Mouse (Mus musculus) activated CD4-positive, CD25-positive, alpha-beta regulatory T cell, adult 9 weeks (primary cell): ENCODE results near the gene Gipr. TPM values are rescaled to one million over a fixed set of nuclear protein-coding genes. Genes with fewer than 3 reads are reported as not detected.

Source experiments
- polyA plus RNA-seq: library from polyadenylated mRNA; unstranded; fragments of 100-300 nt; shearing (Covaris generic); gene quantifications from one replicate; pipeline ENCODE4 v1.2.1, GENCODE M21; 2017

Gipr gene
- not detected for polyA plus RNA-seq

DNA sequence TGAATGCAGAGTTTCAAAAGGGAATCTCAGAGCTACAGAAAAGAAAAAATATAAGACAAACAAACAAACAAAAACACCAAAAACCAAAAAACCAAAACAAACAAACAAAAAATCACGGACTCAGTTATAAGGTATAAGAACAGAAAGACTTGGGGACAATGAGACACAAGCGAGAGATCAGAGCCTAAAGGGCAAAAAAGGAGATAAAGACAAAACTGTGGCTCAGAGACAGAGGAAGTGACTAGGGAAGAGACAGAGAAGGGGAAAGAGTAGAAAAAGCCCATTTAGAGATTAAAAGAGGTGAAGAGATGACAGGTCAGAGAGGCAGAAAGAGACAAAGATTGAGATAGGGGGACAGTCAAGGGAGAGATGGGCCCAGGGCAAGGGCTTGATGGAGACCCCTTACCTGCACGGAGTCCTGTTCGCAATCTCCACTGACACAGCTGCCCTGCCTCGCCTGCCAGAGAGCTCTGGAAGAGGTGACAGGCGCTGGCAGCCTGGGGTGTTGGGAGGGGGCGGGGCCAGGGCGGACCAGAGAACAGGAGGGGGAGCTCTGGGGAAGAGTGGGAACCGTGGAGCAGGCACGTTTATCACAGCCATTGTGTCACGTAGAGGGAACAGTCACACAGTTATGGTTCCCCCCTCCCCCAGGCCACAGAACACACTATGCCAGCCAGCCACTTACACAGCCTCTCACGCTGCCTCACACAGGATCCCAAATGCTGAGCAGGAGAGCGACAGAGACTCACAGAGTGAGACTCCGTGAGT is at the start of gene Gipr:
Gipr (minus strand) TSS at position 472 of the 768 bp plus-strand sequence.

DNA sequence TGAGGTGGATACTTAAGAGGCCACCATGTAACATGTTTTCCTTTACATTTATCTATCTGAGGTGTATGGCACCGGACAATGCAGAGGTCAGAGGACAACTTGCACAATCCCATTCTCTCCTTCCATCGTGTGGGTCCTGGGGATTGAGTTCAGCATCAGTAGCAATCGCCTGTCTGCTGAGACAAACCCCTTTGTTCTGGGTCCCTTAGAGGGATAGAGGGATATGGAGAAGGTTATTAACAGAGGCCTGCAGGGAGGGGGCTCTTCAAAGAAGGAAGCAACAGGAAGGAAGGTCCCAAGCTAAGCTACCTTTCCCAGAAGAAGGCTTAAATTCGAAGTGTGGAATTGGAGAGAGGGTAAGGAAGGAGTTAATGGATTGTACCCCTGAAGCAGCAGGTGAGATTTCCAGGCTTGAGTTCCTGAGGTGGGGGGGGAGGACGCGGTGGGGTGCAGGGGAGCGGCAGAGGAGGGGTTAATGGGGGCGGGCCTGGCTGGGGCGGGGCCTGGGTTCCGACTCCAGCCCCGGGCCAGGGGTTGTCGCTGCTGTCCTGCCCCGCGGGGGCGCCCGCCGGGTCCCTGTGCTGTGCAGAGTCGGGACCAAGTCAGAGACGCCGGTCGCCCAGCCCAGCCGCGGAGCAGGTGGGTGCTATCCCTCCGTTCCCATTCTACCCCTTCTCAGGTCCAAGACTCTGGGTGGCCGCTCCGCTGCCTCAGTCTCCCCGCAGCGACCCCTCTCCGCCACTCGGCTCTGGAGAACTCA is 46.2 kb upstream of the Gipr start, which contains the start of gene Gpr4:
Gpr4 (plus strand) TSS at position 543 of the 760 bp plus-strand sequence.

DNA sequence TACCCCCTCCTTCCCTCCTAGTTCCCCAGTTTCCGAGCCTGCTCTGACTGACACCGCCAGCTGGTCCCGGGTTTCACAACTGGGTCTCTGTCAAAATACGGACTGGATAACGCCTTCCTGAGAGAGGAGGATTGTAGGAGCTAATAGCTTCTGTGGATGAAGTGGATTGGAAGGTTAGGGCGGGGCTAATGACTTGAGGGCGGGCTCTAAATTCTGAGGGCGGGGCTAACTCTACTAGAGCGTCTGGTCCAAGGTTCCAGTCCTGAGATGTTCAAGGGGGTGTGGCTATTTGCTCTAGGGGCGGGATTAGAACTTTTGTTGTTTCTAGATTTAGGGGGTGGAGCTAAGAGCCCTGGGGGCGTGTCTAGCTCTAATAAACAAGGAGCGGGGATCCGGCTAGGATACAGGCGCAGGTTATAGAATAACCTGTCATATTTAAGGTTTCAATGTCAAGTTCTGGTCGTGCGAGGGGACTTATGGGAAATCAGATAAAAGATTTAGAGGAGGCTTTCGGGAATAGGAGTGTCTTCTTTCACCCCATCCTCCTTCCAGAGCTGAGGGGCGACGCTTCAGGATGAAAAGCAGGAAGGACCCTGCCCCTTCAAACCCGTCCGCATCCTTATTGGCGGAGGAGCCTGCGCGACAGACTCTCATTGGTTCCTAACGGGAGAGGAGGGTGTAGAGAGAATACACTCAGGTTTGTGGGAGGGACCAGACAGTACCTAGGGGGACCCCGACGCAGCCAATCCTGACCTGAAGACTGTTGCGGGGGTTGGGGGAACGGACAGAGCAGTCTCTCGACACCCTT is 10.0 kb upstream of the Gipr start, which contains the start of gene Eml2:
Eml2 (plus strand) TSS at position 714 of the 808 bp plus-strand sequence.

DNA sequence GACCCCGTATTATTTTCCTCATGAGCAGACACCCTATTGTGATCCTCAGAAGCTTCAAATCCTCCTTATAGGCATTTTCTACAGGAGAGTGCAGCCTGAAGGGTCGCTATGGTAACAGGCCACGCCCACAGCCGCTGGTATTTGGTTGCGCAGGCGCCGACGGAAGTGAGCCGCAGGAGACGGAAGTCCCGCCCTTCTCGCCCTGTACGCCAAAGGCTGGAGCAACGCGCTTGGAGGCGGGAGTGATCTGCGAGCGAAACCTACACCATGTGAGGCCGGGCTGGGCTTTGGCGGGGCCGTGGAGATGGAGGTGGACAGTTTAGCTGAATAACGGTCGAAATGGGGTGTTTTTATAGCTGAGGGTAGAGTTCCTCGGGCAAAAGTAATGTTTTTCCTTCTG is 16.3 kb downstream of the Gipr start, which contains the start of gene Snrpd2:
Snrpd2 (plus strand) TSS at position 97 of the 400 bp plus-strand sequence.

DNA sequence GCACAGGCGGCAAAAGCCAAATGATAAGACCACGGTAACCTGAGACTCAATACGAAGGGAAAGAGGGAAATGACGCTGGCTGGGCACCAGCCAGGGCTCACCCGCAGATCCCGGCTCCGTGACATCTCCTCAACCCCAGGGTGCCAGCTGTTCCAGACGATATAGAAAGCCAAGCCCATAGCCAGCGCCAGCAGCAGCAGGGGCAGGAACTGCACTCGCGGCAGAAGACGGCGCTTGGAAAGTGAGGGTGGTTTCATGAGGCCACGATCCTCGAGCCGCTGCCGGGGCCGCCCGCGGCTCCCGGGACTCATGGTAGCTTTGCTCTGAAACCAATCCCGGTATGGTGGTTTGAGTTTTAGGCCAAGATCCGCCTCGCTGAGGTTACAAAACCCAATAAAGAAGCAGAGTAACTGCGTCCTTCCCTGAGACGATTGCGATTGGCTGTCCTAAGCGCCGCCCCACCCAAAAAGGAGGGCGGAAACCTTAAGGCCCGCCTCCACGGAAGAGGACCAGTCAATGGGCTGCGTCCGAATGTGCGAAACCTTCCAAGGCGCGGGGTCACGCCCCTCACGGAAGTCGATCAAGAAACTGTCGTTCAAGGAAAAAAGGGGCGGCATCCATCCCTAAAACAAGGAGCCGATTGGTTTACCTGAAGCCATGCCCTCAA is 16.9 kb downstream of the Gipr start, which contains the start of gene Qpctl:
Qpctl (minus strand) TSS at position 417 of the 667 bp plus-strand sequence.

DNA sequence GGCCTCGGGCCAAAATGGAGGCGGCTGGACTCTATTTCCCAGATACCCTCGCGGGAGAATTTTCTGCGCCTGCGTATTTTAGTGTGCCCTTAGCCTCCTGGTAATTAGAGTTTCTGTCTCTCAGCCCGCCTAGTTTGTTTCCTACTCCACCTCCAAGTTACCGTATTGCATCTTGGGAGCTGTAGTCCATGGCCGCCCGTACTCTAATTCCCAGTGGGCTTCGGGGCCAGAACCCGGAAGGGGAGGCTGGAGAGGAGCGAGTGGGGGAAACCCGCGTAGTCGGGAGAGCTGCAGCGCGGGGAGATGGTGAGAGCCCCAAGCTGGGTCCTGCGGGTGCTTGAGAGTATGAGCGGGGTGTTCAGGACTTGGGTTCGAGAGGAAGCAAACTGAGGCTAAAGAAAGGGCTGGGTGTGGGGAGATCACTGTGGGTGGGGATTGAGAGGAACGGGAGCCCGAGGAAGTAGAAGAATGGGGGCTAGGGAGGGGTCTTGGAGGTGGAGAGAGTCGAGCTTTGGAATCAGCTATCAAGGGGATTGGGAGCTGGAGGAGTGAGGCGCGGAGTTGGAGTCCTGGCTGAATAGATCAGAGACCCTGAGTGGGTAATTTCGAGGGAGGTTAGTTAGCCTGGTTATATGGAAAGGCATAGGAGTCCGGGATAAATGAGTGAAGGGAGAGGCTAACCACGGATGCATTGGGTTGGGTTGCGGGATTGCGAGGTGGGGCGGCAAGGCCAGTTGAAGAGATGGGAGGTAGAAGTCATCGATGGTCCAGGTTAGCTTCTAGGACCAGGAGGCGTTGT is 46.1 kb downstream of the Gipr start, which contains the start of gene Fbxo46:
Fbxo46 (plus strand) TSS at position 229 of the 799 bp plus-strand sequence.

DNA sequence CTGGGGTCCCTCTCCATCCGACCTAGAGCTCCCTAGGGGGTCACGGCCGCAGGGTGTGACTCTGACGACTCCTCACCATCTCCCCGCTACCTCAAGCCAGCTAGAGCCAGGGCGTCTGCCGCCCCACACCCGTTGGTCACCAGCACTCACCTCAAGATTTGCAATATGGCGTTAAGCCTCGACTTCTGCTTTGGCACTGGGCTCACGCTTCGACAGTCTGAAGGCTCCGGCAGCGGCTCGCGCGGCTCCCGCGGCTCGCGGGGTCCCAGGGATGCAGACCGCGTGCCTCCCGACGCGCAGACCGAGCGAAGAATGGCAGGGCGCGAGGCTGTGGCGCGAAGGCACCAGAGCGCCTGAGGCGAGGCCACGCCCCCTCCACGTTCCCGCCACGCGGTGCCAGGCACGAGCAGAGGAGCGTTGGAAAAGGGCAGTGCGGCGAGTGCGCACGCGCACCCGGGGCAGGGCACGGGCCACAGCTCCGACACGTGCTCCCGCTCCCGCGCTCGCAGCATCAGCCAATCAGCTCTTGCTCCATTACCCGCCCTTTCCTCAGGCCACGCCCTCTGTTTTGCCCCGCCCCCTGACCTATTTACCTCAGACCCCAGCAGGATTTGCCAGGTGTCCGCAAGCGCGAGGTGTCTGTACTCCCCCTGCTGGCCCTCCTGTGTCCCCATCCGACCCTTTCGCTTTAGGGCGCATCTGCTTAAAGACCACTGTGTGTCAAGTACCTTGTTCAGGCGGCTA is 47.7 kb downstream of the Gipr start, which contains the start of gene Gm4969:
Gm4969 (minus strand) TSS at position 341 of the 744 bp plus-strand sequence.

Other genes starting within 250 kb of the Gipr start
- gene Nova2, start 240.2 kb downstream of the Gipr start, polyA plus RNA-seq, result not detected
- gene Nanos2, start 178.7 kb downstream of the Gipr start, polyA plus RNA-seq, result not detected
- gene Mypop, start 174.9 kb downstream of the Gipr start, polyA plus RNA-seq, result 3.5 TPM
- 4.6 TPM for gene Irf2bp1, start 162.1 kb downstream of the Gipr start, polyA plus RNA-seq
- gene Foxa3, start 142.6 kb downstream of the Gipr start, polyA plus RNA-seq, result not detected
- gene Sympk, start 141.8 kb downstream of the Gipr start, polyA plus RNA-seq, result 23.2 TPM
- gene Rsph6a, start 111.4 kb downstream of the Gipr start, polyA plus RNA-seq, result not detected
- gene Dmwd, start 89.9 kb downstream of the Gipr start, polyA plus RNA-seq, result 0.22 TPM
- 1.0 TPM for gene Dmpk, start 82.3 kb downstream of the Gipr start, polyA plus RNA-seq
- 0.39 TPM for gene Six5, start 71.5 kb downstream of the Gipr start, polyA plus RNA-seq
- not detected for gene Gm4969, start 47.8 kb downstream of the Gipr start, polyA plus RNA-seq
- gene Fbxo46, start 46.3 kb downstream of the Gipr start, polyA plus RNA-seq, result 27.9 TPM
- gene Qpctl, start 16.8 kb downstream of the Gipr start, polyA plus RNA-seq, result 9.7 TPM
- 51.3 TPM for gene Snrpd2, start 16.4 kb downstream of the Gipr start, polyA plus RNA-seq
- 31.6 TPM for gene Eml2, start 10.3 kb upstream of the Gipr start, polyA plus RNA-seq
- gene Gpr4, start 46.4 kb upstream of the Gipr start, polyA plus RNA-seq, result 0.16 TPM
- gene Opa3, start 62.2 kb upstream of the Gipr start, polyA plus RNA-seq, result 25.4 TPM
- 333 TPM for gene Vasp, start 105.7 kb upstream of the Gipr start, polyA plus RNA-seq
- 2.8 TPM for gene Ppm1n, start 113.9 kb upstream of the Gipr start, polyA plus RNA-seq
- gene Rtn2, start 116.5 kb upstream of the Gipr start, polyA plus RNA-seq, result not detected
- gene Fosb, start 143.9 kb upstream of the Gipr start, polyA plus RNA-seq, result 0.78 TPM
- 86.2 TPM for gene Ercc1, start 178.7 kb upstream of the Gipr start, polyA plus RNA-seq
- 13.9 TPM for gene Cd3eap, start 193.4 kb upstream of the Gipr start, polyA plus RNA-seq
- gene Ppp1r13l, start 193.6 kb upstream of the Gipr start, polyA plus RNA-seq, result 0.20 TPM
- 9.9 TPM for gene Ercc2, start 215.9 kb upstream of the Gipr start, polyA plus RNA-seq
- gene Klc3, start 238.0 kb upstream of the Gipr start, polyA plus RNA-seq, result 17.0 TPM
- gene Ckm, start 238.6 kb upstream of the Gipr start, polyA plus RNA-seq, result not detected